Mouse (Mus musculus) cerebellum, postnatal 14 days (tissue): ENCODE measurements around the gene Lsm4.

Source experiments
- DNase-seq, 2 experiments: peaks; one replicate each; pipeline ENCODE4 v3.0.0; 2021; ENCODE audit warnings: mixed read lengths in 2 of 2

Gene Lsm4

GRCm38 (mm10) chr8:70680039-70680438, 7.0 kb downstream of the Lsm4 start:
- DNase-seq: no peak

- no peak for DNase-seq
Observed at GRCm38 (mm10) chr8:70681410-70681809, 8.4 kb downstream of the Lsm4 start.

- no peak for DNase-seq
Observed at GRCm38 (mm10) chr8:70682193-70682592, 9.1 kb downstream of the Lsm4 start.

- no peak for DNase-seq
Observed at GRCm38 (mm10) chr8:70682692-70683091, 9.6 kb downstream of the Lsm4 start.

GRCm38 (mm10) chr8:70684291-70684690, 11.2 kb downstream of the Lsm4 start:
- no peak for DNase-seq

- peak; percentile 68 to 78 for DNase-seq
Observed at GRCm38 (mm10) chr8:70687576-70687975, 14.5 kb downstream of the Lsm4 start.

- DNase-seq: no peak
Observed at GRCm38 (mm10) chr8:70688136-70688535, 15.1 kb downstream of the Lsm4 start.

- no peak for DNase-seq
Observed at GRCm38 (mm10) chr8:70689892-70690390, 16.9 kb downstream of the Lsm4 start.

GRCm38 (mm10) chr8:70691230-70691629, 18.2 kb downstream of the Lsm4 start:
- no peak for DNase-seq

GRCm38 (mm10) chr8:70691727-70692231, 18.7 kb downstream of the Lsm4 start:
- no peak for DNase-seq

- DNase-seq: no peak
Observed at GRCm38 (mm10) chr8:70693636-70694035, 20.6 kb downstream of the Lsm4 start.

- peak; percentile 66 to 73 for DNase-seq
Observed at GRCm38 (mm10) chr8:70695318-70696018, 22.4 kb downstream of the Lsm4 start.

GRCm38 (mm10) chr8:70696019-70696885, 23.2 kb downstream of the Lsm4 start:
- peak; percentile 87 to 90 for DNase-seq

- DNase-seq: peak in 1 of 2 experiments; percentile 36
Observed at GRCm38 (mm10) chr8:70696946-70697345, 23.9 kb downstream of the Lsm4 start.

- DNase-seq: no peak
Observed at GRCm38 (mm10) chr8:70697366-70698250, 24.6 kb downstream of the Lsm4 start.

GRCm38 (mm10) chr8:70698310-70699109, 25.5 kb downstream of the Lsm4 start, which contains the start of gene Jund:
Gene Jund (plus strand): TSS chr8:70698949.
- DNase-seq: peak; percentile 100

GRCm38 (mm10) chr8:70699116-70699833, 26.2 kb downstream of the Lsm4 start:
- DNase-seq: peak in 1 of 2 experiments; percentile 77

GRCm38 (mm10) chr8:70699834-70700554, 26.9 kb downstream of the Lsm4 start:
- peak; percentile 89 to 92 for DNase-seq

- peak; percentile 87 to 88 for DNase-seq
Observed at GRCm38 (mm10) chr8:70700555-70700922, 27.5 kb downstream of the Lsm4 start.
